ENCODE assay signal across 9 mouse cellular contexts in the genomic region with DNA sequence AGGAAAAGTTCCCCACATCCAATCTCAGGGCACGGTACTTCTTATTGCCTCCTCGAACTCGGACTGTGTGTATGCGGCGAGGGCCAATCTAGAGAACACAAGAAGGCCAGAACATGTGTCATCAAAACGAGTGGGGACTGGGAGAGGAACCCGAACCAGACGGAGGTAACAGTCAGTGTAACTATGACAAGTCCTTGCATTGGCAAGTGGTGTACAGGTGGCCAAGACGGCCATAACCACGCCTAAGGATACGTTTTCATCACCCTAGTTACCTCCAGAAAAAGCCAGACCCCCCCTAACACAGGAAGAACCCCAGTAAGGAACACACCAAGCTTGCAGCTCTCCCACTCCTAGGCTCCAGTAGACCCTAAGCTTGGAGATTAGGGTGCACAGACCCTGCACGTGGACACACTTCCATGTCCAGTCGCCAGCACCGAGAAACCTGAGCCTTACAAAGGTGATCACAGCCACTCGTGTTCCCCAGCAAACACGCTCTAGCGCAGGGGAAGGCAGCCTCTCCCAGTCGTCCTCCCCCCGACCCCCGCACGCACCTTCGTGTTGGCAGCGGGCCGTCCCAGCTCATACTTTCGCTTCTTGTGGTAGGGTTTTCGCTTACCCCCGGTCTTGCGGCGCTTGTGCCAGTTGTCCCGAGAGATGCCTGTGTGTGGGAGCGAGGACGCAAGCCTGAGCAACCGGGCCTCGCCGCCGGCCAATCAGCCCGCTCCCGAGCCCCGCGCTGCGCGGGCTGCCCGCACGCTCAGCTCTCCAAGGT. TPM values are rescaled to one million over a fixed set of nuclear protein-coding genes. Genes with fewer than 3 reads are reported as not detected.
DNase-seq lines count a peak whose midpoint lies in the region; ATAC-seq and TF ChIP-seq lines count a peak whose summit lies in the region.
"Had no signal": no experiment of that assay in that cellular context is flagged by ENCODE, and none has a peak within 500 bp of the region (broad histone marks: within the 10 kb centered on the region; RNA-seq: fewer than 3 reads in every experiment).

No protein-coding gene starts in this region.

- peak; percentile 27 for ATAC-seq in hindbrain, postnatal 0 days
- peak; percentile 51 for ATAC-seq in midbrain, embryonic 15.5 days (replicated peaks)

- no peaks in the 10 kb centered on the region for H3K4me1 ChIP-seq in cerebellum, adult 2 months (ENCODE audit: control insufficient read depth, insufficient read depth, low read length)
- H3K4me1 ChIP-seq in thymus, adult 2 months (replicated peaks; ENCODE audit: control insufficient read depth, insufficient read depth, low read length): peaks cover 5% of the 10 kb centered on the region
- no peaks in the 10 kb centered on the region for H3K4me1 ChIP-seq in hindbrain, postnatal 0 days (ENCODE audit: insufficient read depth, low read length)
- H3K4me1 ChIP-seq in midbrain, embryonic 15.5 days: peaks cover 20% of the 10 kb centered on the region

- peaks cover 39% of the 10 kb centered on the region for H3K36me3 ChIP-seq in thymus, adult 2 months (ENCODE audit: control insufficient read depth, insufficient read depth, low read length)
- H3K36me3 ChIP-seq in hindbrain, postnatal 0 days (ENCODE audit: insufficient read depth, low read length): peaks cover 20% of the 10 kb centered on the region; the same call in 1 of the 2 replicates
- peaks cover 29% of the 10 kb centered on the region for H3K36me3 ChIP-seq in midbrain, embryonic 15.5 days (replicated peaks)

- no peak for TF ChIP-seq CTCF in cerebellum, adult 2 months (IDR thresholded peaks at IDR 0.05; ENCODE audit: borderline replicate concordance, insufficient read depth, low read depth, low read length)
- no peak for TF ChIP-seq CTCF in thymus, adult 2 months (IDR thresholded peaks at IDR 0.05; ENCODE audit: borderline replicate concordance, control insufficient read depth, extremely low read depth, insufficient read depth, low read length, poor library complexity)
- no peak for TF ChIP-seq CTCF in hindbrain, postnatal 0 days (IDR thresholded peaks at IDR 0.05; ENCODE audit: low read depth)

- H3K9ac ChIP-seq in hindbrain, postnatal 0 days (replicated peaks; ENCODE audit: low read length): peak overlapping the region; percentile 96
- peak overlapping the region; percentile 99 for H3K9ac ChIP-seq in midbrain, embryonic 15.5 days

- H3K4me3 ChIP-seq in cerebellum, adult 2 months (replicated peaks; ENCODE audit: insufficient read depth, low read depth, low read length): peak overlapping the region; percentile 86
- H3K4me3 ChIP-seq in thymus, adult 2 months (ENCODE audit: control insufficient read depth, insufficient read depth, low read length): peak overlapping the region; percentile 84
- peak overlapping the region; percentile 97 for H3K4me3 ChIP-seq in hindbrain, postnatal 0 days (ENCODE audit: low read length)
- H3K4me3 ChIP-seq in midbrain, embryonic 15.5 days: peak overlapping the region; percentile 97

- H3K27ac ChIP-seq in cerebellum, adult 2 months (ENCODE audit: insufficient read depth, low read length): peak overlapping the region; percentile 87
- no peak overlapping the region for H3K27ac ChIP-seq in thymus, adult 2 months (ENCODE audit: control insufficient read depth, insufficient read depth, low read length)
- H3K27ac ChIP-seq in hindbrain, postnatal 0 days: peak overlapping the region; percentile 96
- peak overlapping the region; percentile 89 for H3K27ac ChIP-seq in midbrain, embryonic 15.5 days

- no peaks in the 10 kb centered on the region for H3K9me3 ChIP-seq in hindbrain, postnatal 0 days (ENCODE audit: low read length)
- H3K9me3 ChIP-seq in midbrain, embryonic 15.5 days: no peaks in the 10 kb centered on the region

- 2% methylated on average over 44 of the region's 44 CpGs for WGBS in cerebellum, adult 2 months
- WGBS in thymus, adult 2 months: 2% methylated on average over 44 of the region's 44 CpGs
- 2% methylated on average over 44 of the region's 44 CpGs for WGBS in hindbrain, postnatal 0 days
- WGBS in midbrain, embryonic 15.5 days: 2% methylated on average over 44 of the region's 44 CpGs

- peak overlapping the region; percentile 97 for H3K4me2 ChIP-seq in hindbrain, postnatal 0 days (ENCODE audit: low read depth, low read length)
- H3K4me2 ChIP-seq in midbrain, embryonic 15.5 days: peak overlapping the region; percentile 87

- DNase-seq in cerebellum, adult 2 months: peak in 1 of 2 experiments; percentile 19
- DNase-seq in cerebellum, postnatal 36 days: no peak
- DNase-seq in thymus, adult 2 months: no peak
- DNase-seq in thymus, postnatal 14 days: no peak
- no peak for DNase-seq in hindbrain, postnatal 0 days (ENCODE audit: low spot score)
- DNase-seq in urinary bladder, postnatal 36 days (ENCODE audit: low spot score in 2 of 2): no peak
- DNase-seq in kidney, postnatal 25 days: no peak

- no peaks in the 10 kb centered on the region for H3K27me3 ChIP-seq in cerebellum, adult 2 months (ENCODE audit: control insufficient read depth, insufficient read depth, low read length)
- H3K27me3 ChIP-seq in thymus, adult 2 months (ENCODE audit: control insufficient read depth, insufficient read depth, low read length): no peaks in the 10 kb centered on the region
- no peaks in the 10 kb centered on the region for H3K27me3 ChIP-seq in hindbrain, postnatal 0 days (ENCODE audit: insufficient read depth, low read length)
- no peaks in the 10 kb centered on the region for H3K27me3 ChIP-seq in midbrain, embryonic 15.5 days (replicated peaks)

- TF ChIP-seq POLR2A in cerebellum, adult 2 months (IDR thresholded peaks at IDR 0.05; ENCODE audit: borderline replicate concordance, insufficient read depth, low read length): no peak
- no peak for TF ChIP-seq POLR2A in thymus, adult 2 months (IDR thresholded peaks at IDR 0.05; ENCODE audit: control insufficient read depth, extremely low read depth, insufficient read depth, low read length, poor library complexity)

RNA-seq across cellular contexts. Expression of gene Rps8, which starts 0.8 kb away (rescaled TPM):
- 458 and 507 TPM in 2 replicates for polyA plus RNA-seq in cerebellum, adult 2 months (2012; rRNA removed)
- 698 and 732 TPM in 2 replicates for polyA plus RNA-seq in thymus, adult 2 months (2012; rRNA removed)
- total RNA-seq in hindbrain, postnatal 0 days (2014; rRNA removed): 463 and 470 TPM in 2 replicates
- 523 and 530 TPM in 2 replicates for polyA plus RNA-seq in hindbrain, postnatal 0 days (2015; fragmentation: Nextera tagmentation; extraction: Ambion mirVana)
- 430 and 431 TPM in 2 replicates for polyA plus RNA-seq in midbrain, embryonic 15.5 days (2015; fragmentation: Nextera tagmentation; extraction: Ambion mirVana)

RNA-seq across cellular contexts. Expression of gene Plk3, which starts 21.4 kb away (rescaled TPM):
- polyA plus RNA-seq in cerebellum, adult 2 months (2012; rRNA removed): 11.2 and 13.6 TPM in 2 replicates
- 18.0 and 21.4 TPM in 2 replicates for polyA plus RNA-seq in thymus, adult 2 months (2012; rRNA removed)
- 23.9 and 29.8 TPM in 2 replicates for total RNA-seq in hindbrain, postnatal 0 days (2014; rRNA removed)
- polyA plus RNA-seq in hindbrain, postnatal 0 days (2015; fragmentation: Nextera tagmentation; extraction: Ambion mirVana): 26.8 and 29.1 TPM in 2 replicates
- polyA plus RNA-seq in midbrain, embryonic 15.5 days (2015; fragmentation: Nextera tagmentation; extraction: Ambion mirVana): 19.1 and 19.3 TPM in 2 replicates

RNA-seq across cellular contexts. Expression of gene Kif2c, which starts 27.2 kb away (rescaled TPM):
- 0.05 and 0.16 TPM in 2 replicates for polyA plus RNA-seq in cerebellum, adult 2 months (2012; rRNA removed)
- polyA plus RNA-seq in thymus, adult 2 months (2012; rRNA removed): 16.5 and 21.8 TPM in 2 replicates
- total RNA-seq in hindbrain, postnatal 0 days (2014; rRNA removed): 5.0 and 8.4 TPM in 2 replicates
- polyA plus RNA-seq in hindbrain, postnatal 0 days (2015; fragmentation: Nextera tagmentation; extraction: Ambion mirVana): 6.9 and 10.1 TPM in 2 replicates
- 8.1 and 10.0 TPM in 2 replicates for polyA plus RNA-seq in midbrain, embryonic 15.5 days (2015; fragmentation: Nextera tagmentation; extraction: Ambion mirVana)

RNA-seq across cellular contexts. Expression of gene Tctex1d4, which starts 28.6 kb away (rescaled TPM):
- 0.92 and 2.2 TPM in 2 replicates for polyA plus RNA-seq in cerebellum, adult 2 months (2012; rRNA removed)
- polyA plus RNA-seq in thymus, adult 2 months (2012; rRNA removed): 1.1 and 2.0 TPM in 2 replicates
- 2.0 and 5.8 TPM in 2 replicates for total RNA-seq in hindbrain, postnatal 0 days (2014; rRNA removed)
- 2.0 and 2.8 TPM in 2 replicates for polyA plus RNA-seq in hindbrain, postnatal 0 days (2015; fragmentation: Nextera tagmentation; extraction: Ambion mirVana)
- polyA plus RNA-seq in midbrain, embryonic 15.5 days (2015; fragmentation: Nextera tagmentation; extraction: Ambion mirVana): 0.42 TPM in 1 of 2 replicates, not detected in the other
- total RNA-seq: left cerebral cortex, postnatal 14 days had no signal

RNA-seq across cellular contexts. Expression of gene Btbd19, which starts 29.7 kb away (rescaled TPM):
- polyA plus RNA-seq in cerebellum, adult 2 months (2012; rRNA removed): 7.0 and 7.1 TPM in 2 replicates
- polyA plus RNA-seq in thymus, adult 2 months (2012; rRNA removed): 18.6 and 20.3 TPM in 2 replicates
- total RNA-seq in hindbrain, postnatal 0 days (2014; rRNA removed): 7.8 and 9.1 TPM in 2 replicates
- polyA plus RNA-seq in hindbrain, postnatal 0 days (2015; fragmentation: Nextera tagmentation; extraction: Ambion mirVana): 4.9 and 5.4 TPM in 2 replicates
- 3.9 and 4.3 TPM in 2 replicates for polyA plus RNA-seq in midbrain, embryonic 15.5 days (2015; fragmentation: Nextera tagmentation; extraction: Ambion mirVana)
